Mouse (Mus musculus) kidney, adult 8-10 months (tissue): Measurements from ENCODE around the gene Mtif2.
A peak's percentile ranks its signal among the peaks of the same experiment; 100 is the strongest.

Experiments
- DNase-seq, 2 experiments: peaks; one replicate each; pipeline ENCODE4 v3.0.0; 2022

The Mtif2 gene

DNA sequence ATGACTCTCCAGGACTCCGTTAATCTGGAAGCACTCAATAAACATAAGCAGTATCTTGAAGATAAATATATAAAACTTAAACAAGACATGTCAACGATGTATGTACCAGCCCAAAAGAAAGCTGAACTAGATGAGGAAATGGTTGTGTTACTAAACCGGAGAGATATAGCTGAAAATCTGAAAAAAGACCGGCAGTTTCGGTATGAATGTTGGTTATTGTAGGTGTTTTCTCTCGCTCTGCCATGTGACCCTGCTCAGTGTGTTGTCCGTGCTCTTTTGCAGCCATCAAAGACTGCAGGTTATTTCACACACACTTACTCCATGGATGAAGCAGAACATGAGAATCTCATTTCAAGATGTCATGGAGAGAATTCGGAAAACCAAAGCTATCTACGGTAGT is 34.2 kb downstream of the Mtif2 start:
- no peak for DNase-seq

- DNase-seq = no peak
Observed at GRCm38 (mm10) chr11:29560990-29561389, 34.8 kb downstream of the Mtif2 start.

DNA sequence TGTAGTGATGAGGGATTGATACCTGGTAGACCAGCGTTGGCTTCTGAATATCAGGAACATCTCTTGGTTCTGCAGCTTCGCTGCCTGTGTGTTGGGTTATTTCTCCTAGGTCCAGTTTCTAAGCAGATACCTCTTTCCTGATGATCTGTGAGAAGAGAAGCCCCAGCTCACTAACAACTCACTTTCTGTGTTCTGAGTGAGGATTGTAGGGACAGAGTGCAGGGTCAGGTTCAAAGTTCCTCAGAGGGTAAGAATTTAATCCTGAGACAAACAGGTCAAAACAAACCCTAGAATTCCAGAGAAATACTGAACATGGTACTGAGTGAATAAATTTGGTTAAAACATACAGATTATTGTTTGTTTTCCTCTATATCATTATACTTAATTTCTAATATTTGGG is 37.2 kb downstream of the Mtif2 start:
- DNase-seq = peak; percentile 15 to 24

- no peak for DNase-seq
Observed at GRCm38 (mm10) chr11:29571536-29571935, 45.3 kb downstream of the Mtif2 start.

GRCm38 (mm10) chr11:29572656-29573055 is 46.4 kb downstream of the Mtif2 start:
- no peak for DNase-seq

- DNase-seq = no peak
Observed at GRCm38 (mm10) chr11:29579610-29580009, 53.4 kb downstream of the Mtif2 start.
